Mouse (Mus musculus) neural tube, embryonic 11.5 days (tissue): ENCODE data around the gene Cdh23. TPM values are rescaled to one million over a fixed set of nuclear protein-coding genes. Genes with fewer than 3 reads are reported as not detected.

Source experiments
- ATAC-seq: fragments of 200-750 bp; cut with Nextera tagmentation; 2 replicates; pipeline ENCODE4 v1.8.0; 2017; ENCODE audit warnings: moderate number of reproducible peaks, mild to moderate bottlenecking, moderate TSS enrichment, moderate library complexity; ENCODE audit not compliant: insufficient read depth, low FRiP score, low TSS enrichment
- DNase-seq: peaks from one replicate; pipeline ENCODE4 v3.0.0-alpha.2; 2015; ENCODE audit warnings: low spot score
- H3K27ac ChIP-seq: fragments of 300-500 bp; sonication (generic); 2 replicates; pipeline ENCODE4 v1.5.1; 2014; ENCODE audit warnings: low read depth, mild to moderate bottlenecking, low read length
- H3K27me3 ChIP-seq: fragments of 300-500 bp; sonication (generic); 2 replicates; pipeline ENCODE4 v1.6.1; 2014; ENCODE audit warnings: mild to moderate bottlenecking, low read length, mixed read lengths; ENCODE audit not compliant: control insufficient read depth, insufficient read depth
- H3K36me3 ChIP-seq: fragments of 300-500 bp; sonication (generic); 2 replicates; pipeline ENCODE4 v1.6.1; 2014; ENCODE audit warnings: mild to moderate bottlenecking, low read length, moderate library complexity, mixed read lengths; ENCODE audit not compliant: control insufficient read depth, insufficient read depth
- H3K4me1 ChIP-seq: fragments of 300-500 bp; sonication (generic); 2 replicates; pipeline ENCODE4 v1.6.1; 2014; ENCODE audit warnings: low read length, mixed read lengths; ENCODE audit not compliant: control insufficient read depth, insufficient read depth
- H3K4me2 ChIP-seq: fragments of 300-500 bp; sonication (generic); 2 replicates; pipeline ENCODE4 v1.6.1; 2014; ENCODE audit warnings: low read depth, mild to moderate bottlenecking, moderate library complexity
- H3K4me3 ChIP-seq: fragments of 300-500 bp; sonication (generic); 2 replicates; pipeline ENCODE4 v1.5.1; 2014; ENCODE audit warnings: low read depth, low read length
- H3K9ac ChIP-seq: fragments of 300-500 bp; sonication (generic); 2 replicates; pipeline ENCODE4 v1.6.1; 2014; ENCODE audit warnings: mild to moderate bottlenecking, low read length
- H3K9me3 ChIP-seq: fragments of 300-500 bp; sonication (generic); 2 replicates; pipeline ENCODE4 v1.6.1; 2016; ENCODE audit warnings: low read length; ENCODE audit not compliant: control insufficient read depth
- WGBS: fragments of 180-500 bp; shearing (Covaris S2); extraction: QIAGEN DNeasy Blood & Tissue Kit; methylation state at CpG from one replicate; pipeline ENCODE4 v1.1.7; 2014; 5-methylcytosine and 5-hydroxymethylcytosine counted together
- polyA plus RNA-seq: library from polyadenylated mRNA; unstranded; fragments of >200 nt; fragmentation: Nextera tagmentation; extraction: Ambion mirVana; gene quantifications from 2 replicates; pipeline ENCODE4 v1.2.1, GENCODE M21; 2014

Gene Cdh23
- polyA plus RNA-seq, 1 experiment from 2014 or later: 0.50 TPM

DNA sequence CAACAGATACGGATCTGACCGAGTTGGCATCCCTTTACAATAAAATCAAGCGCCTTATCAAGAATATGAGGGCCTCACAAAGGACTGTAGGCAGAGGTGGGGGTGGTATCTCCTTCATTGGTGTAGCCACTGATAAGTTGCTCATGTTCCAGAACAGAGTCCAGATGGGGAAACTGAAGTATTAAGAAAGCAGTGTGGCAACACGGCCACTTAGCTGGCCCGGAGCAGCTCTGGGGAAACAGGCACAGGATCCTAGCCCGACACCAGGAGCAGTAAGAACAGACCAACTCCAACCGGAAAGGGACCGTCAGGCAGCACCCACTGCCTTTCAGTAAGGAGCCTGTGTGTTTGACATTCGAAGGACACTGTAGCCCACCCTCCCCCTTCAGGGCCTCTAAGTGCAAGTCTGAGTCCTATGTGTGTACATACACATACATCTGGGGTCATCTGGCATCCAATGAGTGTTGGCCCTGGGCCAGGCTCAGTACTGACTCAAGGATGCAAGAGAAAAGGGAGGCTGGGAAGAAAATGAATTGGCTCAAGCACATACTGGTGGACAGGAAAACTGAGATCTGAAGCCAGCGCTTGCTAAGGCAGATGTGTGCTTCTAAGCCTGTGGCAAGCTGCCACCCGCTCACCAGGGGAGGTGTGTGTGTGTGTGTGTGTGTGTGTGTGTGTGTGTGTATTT lies 367.2 kb downstream of the Cdh23 start:
- no peaks in the 10 kb centered on the region for H3K36me3 ChIP-seq
- ATAC-seq (no peak), DNase-seq (no peak)
- no peak overlapping the region for H3K9ac ChIP-seq
- H3K4me3 ChIP-seq: no peak overlapping the region
- H3K4me1 ChIP-seq: no peaks in the 10 kb centered on the region
- H3K27ac ChIP-seq: no peak overlapping the region
- H3K4me2 ChIP-seq: no peak overlapping the region
- H3K9me3 ChIP-seq: no peaks in the 10 kb centered on the region
- no peaks in the 10 kb centered on the region for H3K27me3 ChIP-seq
- WGBS: 92% methylated on average over 11 of the region's 11 CpGs

DNA sequence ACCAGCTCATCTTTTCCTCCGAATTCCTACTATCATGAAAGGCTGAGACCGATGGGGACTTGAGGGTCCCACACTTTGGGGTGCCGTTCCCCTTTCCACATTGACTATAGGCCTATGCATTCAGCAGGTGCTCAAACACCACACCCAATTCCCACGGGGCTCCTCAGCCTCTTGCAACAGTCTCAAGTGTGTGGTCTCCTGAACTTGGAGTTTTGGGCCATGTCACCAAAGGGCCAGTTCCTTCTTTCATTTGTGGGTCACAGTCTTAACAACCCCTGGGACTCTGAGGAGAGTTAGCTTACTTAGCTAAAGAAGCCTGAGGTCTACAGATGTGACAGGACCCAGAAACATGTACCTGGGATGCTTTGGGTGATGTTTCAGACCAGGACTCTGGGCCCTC lies 380.1 kb downstream of the Cdh23 start:
- no peak overlapping the region for H3K4me3 ChIP-seq
- H3K36me3 ChIP-seq: no peaks in the 10 kb centered on the region
- WGBS: 92% methylated on average over 4 of the region's 4 CpGs
- ATAC-seq: no peak
- H3K9me3 ChIP-seq: no peaks in the 10 kb centered on the region
- no peak for DNase-seq
- no peaks in the 10 kb centered on the region for H3K4me1 ChIP-seq
- no peaks in the 10 kb centered on the region for H3K27me3 ChIP-seq
- H3K4me2 ChIP-seq: no peak overlapping the region
- no peak overlapping the region for H3K27ac ChIP-seq
- no peak overlapping the region for H3K9ac ChIP-seq

DNA sequence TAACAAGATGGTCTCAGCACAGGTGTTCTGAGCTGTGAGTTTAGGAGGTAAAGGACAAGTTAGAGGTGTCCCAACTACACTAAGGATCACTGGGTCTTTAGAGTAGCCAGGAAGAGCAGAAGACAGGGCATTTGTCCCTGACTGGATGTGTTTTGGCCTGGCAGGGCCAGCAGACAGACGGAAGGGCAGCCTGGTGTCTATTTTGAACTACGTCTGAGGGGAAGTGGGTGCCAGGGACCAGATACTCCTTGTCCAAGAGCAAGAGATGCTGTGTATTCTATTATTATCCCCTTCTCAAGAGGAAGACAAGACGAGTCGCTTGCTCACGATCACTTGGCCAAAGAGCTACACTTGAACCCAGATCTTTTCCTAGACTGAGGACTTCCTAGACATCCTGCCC lies 382.7 kb downstream of the Cdh23 start:
- no peaks in the 10 kb centered on the region for H3K9me3 ChIP-seq
- no peak overlapping the region for H3K4me2 ChIP-seq
- H3K27ac ChIP-seq: no peak overlapping the region
- H3K4me1 ChIP-seq: no peaks in the 10 kb centered on the region
- ATAC-seq (no peak), DNase-seq (no peak)
- H3K4me3 ChIP-seq: no peak overlapping the region
- WGBS: 93% methylated on average over 5 of the region's 5 CpGs
- no peaks in the 10 kb centered on the region for H3K27me3 ChIP-seq
- H3K9ac ChIP-seq: no peak overlapping the region
- H3K36me3 ChIP-seq: no peaks in the 10 kb centered on the region

DNA sequence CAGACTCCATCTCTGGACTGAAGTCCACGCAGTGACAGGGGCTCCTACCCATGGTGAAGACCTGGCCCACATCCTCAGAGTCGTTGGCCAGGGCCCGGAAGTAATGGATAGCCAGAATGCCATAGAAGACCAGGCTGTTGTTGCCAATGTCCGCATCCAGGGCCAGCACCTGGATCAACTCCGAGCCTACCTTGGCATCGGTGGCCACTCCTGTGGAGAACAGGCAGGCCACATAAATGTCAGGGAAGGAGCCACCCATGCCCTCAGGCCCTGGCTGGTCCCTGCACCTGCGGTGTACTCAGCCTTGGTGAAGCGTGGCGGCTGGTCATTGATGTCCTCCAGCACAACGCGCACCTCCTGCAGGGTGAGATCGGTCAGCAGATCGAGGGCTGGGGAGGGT lies 385.7 kb downstream of the Cdh23 start:
- WGBS: 95% methylated on average over 13 of the region's 13 CpGs
- no peaks in the 10 kb centered on the region for H3K36me3 ChIP-seq
- no peak overlapping the region for H3K27ac ChIP-seq
- no peak for ATAC-seq
- no peak overlapping the region for H3K4me2 ChIP-seq
- no peak for DNase-seq
- no peak overlapping the region for H3K4me3 ChIP-seq
- H3K4me1 ChIP-seq: no peaks in the 10 kb centered on the region
- no peak overlapping the region for H3K9ac ChIP-seq
- H3K27me3 ChIP-seq: no peaks in the 10 kb centered on the region
- H3K9me3 ChIP-seq: no peaks in the 10 kb centered on the region

DNA sequence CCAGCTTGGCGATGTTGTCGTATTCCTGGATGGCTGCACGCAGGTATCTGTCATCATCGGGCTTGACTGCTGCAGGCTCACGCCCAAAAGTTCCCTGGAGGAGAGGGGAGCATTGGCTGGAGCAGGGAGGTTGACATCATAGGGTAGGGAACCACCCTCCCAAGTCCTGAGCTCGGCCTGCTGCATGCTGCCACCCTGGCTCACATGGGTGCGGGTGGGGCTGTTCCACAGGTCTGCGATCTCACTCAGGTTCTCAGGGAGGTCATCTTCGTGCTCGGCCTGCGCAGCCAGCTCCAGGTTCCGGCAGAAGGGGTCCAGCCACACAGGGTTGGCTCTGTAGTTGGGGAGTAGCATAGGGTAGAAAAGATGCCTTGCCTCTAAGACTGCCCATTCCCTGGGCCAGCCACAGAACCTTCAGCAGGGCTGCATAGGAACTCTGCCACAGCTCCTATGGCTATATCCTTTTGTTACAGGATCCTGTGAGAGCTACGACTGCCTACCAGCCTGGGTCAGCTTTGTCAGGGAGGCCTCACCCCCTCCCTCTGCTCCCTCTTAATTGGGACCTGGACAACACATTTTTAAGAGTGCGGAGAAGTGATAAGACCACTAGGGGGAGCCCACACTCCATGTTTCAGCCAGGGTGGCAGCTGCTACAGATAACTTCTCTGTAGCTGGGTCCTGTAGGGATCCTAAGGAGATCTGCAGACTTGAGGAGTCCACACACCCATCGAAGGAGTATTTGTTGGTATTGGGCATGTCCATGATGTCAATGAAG lies 391.2 kb downstream of the Cdh23 start:
- H3K4me2 ChIP-seq: no peak overlapping the region
- H3K4me1 ChIP-seq: no peaks in the 10 kb centered on the region
- WGBS: 68% methylated on average over 15 of the region's 15 CpGs
- no peak overlapping the region for H3K4me3 ChIP-seq
- no peak overlapping the region for H3K27ac ChIP-seq
- no peak overlapping the region for H3K9ac ChIP-seq
- H3K27me3 ChIP-seq: no peaks in the 10 kb centered on the region
- DNase-seq (peak; percentile 81), ATAC-seq (peak; percentile 73)
- H3K36me3 ChIP-seq: peaks cover 9% of the 10 kb centered on the region; the same call in 1 of the 2 replicates
- no peaks in the 10 kb centered on the region for H3K9me3 ChIP-seq

DNA sequence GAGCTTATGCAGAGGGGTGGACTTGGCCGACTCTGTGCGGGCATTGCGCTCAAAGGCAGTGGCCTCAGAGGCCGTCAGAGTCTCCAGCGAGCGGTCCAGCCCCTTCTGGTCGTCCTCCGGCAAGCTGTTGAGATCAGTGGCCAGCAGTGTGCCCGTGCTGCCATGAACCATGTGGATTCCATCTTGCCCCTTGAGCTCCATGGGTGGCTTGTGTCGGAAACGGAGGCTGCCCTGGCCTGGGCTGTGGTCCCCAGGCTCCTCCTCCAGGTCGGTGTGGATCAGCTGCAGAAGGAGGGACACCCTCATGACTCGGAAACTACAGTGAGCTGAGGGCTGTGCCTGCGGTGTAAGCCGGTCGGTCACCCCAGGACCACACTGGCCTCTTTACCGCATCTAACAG lies 392.9 kb downstream of the Cdh23 start:
- no peak for ATAC-seq
- no peaks in the 10 kb centered on the region for H3K27me3 ChIP-seq
- peaks cover 10% of the 10 kb centered on the region; the same call in 1 of the 2 replicates for H3K36me3 ChIP-seq
- no peaks in the 10 kb centered on the region for H3K4me1 ChIP-seq
- no peak overlapping the region for H3K9ac ChIP-seq
- 88% methylated on average over 17 of the region's 17 CpGs for WGBS
- H3K4me3 ChIP-seq: no peak overlapping the region
- H3K9me3 ChIP-seq: no peaks in the 10 kb centered on the region
- H3K27ac ChIP-seq: no peak overlapping the region
- no peak for DNase-seq
- no peak overlapping the region for H3K4me2 ChIP-seq

DNA sequence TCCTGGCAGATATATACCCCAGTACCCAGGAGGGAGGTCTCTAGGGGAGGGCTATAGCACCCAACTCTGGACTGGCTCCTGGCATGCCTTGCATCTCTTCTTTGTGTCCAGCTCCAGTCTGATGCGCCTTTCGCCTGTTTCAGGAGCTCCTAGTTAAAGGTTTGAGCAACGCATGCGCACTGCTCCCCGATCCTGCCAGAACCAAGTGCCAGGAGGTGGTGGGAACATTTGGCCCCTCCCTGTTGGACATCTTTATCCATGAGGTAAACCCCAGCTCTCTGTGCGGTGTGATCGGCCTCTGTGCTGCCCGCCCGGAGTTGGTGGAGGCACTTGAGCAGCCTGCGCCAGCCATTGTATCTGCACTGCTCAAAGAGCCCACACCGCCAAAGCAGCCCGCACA lies 396.7 kb downstream of the Cdh23 start:
- 97% methylated on average over 12 of the region's 12 CpGs for WGBS
- H3K36me3 ChIP-seq: peaks cover 15% of the 10 kb centered on the region; the same call in 1 of the 2 replicates

DNA sequence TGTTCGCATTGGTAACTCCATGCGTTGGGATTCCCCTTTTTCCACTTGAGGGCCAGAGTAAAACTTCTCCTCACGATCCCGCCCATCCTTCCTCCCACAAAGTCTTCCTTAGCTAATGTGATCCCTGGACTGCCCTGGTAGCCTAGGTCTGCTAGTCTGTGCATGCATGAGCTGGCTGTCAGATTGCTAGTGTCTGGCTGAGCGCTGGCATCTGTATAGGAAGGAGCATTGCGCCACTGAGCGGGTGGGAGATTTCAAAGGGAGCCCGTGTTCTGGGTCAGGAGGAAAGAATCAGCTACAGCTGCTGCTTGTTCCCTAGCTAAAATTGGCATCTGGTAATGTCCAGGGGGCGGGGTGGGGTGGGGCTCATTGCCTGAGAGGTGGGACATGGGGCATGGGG lies 400.3 kb downstream of the Cdh23 start:
- no peak overlapping the region for H3K9ac ChIP-seq
- H3K36me3 ChIP-seq: peaks cover 13% of the 10 kb centered on the region; the same call in 1 of the 2 replicates
- H3K9me3 ChIP-seq: no peaks in the 10 kb centered on the region
- H3K27me3 ChIP-seq: no peaks in the 10 kb centered on the region
- no peaks in the 10 kb centered on the region for H3K4me1 ChIP-seq
- H3K27ac ChIP-seq: no peak overlapping the region
- no peak overlapping the region for H3K4me3 ChIP-seq
- ATAC-seq: no peak
- 89% methylated on average over 9 of the region's 9 CpGs for WGBS
- no peak for DNase-seq
- no peak overlapping the region for H3K4me2 ChIP-seq

More for the DNA sequence above, 396.7 kb downstream of the Cdh23 start:
- no peaks in the 10 kb centered on the region for H3K27me3 ChIP-seq
- H3K4me1 ChIP-seq: no peaks in the 10 kb centered on the region
- H3K9ac ChIP-seq: no peak overlapping the region
- no peak overlapping the region for H3K4me2 ChIP-seq
- no peak for ATAC-seq
- no peak overlapping the region for H3K27ac ChIP-seq
- no peak overlapping the region for H3K4me3 ChIP-seq
- DNase-seq: no peak
- no peaks in the 10 kb centered on the region for H3K9me3 ChIP-seq

DNA sequence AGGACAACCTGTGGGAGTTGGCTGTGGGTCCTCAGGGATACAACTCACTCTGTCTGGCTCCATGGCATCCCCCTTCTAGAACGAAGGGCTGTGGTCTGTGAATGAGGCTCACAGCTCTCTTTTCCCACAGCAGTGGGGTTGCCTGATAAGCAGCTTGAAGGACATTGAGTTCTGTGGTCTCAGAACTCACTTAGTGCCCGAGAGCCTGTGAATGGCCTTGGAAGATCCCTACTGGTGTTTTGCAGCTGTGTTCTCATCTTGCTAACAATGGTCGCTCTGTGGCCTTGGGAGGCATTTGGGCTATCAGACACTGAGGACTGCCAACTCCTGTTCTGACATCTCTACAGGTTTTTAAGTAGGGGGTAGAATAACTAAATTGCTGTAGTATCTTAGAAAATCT lies 400.9 kb downstream of the Cdh23 start:
- H3K36me3 ChIP-seq: peaks cover 9% of the 10 kb centered on the region; the same call in 1 of the 2 replicates
- no peaks in the 10 kb centered on the region for H3K27me3 ChIP-seq
- 92% methylated on average over 3 of the region's 3 CpGs for WGBS
- DNase-seq: no peak
- H3K4me1 ChIP-seq: no peaks in the 10 kb centered on the region
- H3K9ac ChIP-seq: no peak overlapping the region
- H3K27ac ChIP-seq: no peak overlapping the region
- H3K9me3 ChIP-seq: no peaks in the 10 kb centered on the region
- ATAC-seq: no peak
- no peak overlapping the region for H3K4me2 ChIP-seq
- H3K4me3 ChIP-seq: no peak overlapping the region
